Mouse (Mus musculus): ENCODE measurements around the gene Chrne.

The Chrne gene

DNA sequence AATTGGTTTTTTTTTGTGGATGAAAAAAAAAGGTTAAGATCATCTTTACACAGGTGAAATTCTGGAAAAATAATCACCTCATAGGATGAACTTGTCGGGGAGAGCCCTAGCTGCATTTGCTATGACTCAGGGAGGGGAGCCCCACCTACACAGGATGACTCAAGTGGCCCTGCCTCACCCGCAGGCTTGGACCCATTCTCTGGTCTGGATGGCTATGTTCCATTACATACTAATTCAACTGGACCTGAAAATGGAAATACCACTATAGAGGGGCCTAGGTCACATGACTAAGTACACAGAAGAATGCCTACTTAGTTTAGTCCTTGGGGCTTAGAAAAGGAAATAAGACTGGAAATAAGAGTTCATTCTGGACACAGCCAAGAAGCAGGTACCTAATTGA is 32.4 kb upstream of the Chrne start:
- DNase-seq = no peak

- DNase-seq = no peak
Observed at GRCm38 (mm10) chr11:70650322-70651175, 31.5 kb upstream of the Chrne start.

DNA sequence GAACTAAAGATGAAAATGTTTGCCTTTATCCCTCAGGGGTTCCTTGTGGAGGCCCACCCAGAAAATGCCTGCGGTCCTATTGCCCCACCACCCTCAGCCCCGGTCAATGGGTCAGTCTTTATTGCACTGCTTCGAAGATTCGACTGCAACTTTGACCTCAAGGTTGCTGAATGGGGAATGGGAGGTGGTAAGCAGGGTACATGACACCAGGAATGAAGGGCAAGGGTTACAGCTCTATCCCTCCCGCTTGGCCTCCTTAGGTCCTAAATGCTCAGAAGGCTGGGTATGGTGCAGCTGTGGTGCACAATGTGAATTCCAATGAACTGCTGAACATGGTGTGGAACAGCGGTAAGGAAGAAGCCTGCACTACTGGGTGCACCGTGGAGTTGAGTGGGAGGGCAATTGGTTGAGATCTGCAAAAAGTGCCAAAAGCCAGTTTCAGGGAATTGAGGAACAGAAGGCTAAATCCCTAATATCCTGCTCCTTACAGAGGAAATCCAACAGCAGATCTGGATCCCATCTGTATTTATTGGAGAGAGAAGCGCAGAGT is 30.2 kb upstream of the Chrne start:
- no peak for DNase-seq

DNA sequence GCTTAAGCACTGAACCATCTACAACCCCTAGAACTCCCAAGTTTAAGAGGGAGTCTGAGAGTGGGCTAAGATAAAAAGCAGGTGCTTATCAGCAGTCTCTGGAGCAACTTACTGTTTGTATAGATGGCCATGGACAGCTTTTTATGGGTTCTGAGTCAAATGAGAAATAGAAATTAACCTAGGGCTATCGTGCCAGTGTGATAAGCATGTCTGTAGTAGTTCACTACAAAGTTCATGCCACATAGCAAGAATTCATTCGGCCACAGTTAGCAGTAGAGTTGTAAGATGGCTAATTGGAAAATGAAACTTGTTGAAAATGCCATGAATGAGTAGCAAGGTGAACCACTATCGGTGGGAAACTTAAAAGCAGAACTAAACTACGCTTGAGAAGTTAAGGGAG is 29.5 kb upstream of the Chrne start:
- DNase-seq = no peak

DNA sequence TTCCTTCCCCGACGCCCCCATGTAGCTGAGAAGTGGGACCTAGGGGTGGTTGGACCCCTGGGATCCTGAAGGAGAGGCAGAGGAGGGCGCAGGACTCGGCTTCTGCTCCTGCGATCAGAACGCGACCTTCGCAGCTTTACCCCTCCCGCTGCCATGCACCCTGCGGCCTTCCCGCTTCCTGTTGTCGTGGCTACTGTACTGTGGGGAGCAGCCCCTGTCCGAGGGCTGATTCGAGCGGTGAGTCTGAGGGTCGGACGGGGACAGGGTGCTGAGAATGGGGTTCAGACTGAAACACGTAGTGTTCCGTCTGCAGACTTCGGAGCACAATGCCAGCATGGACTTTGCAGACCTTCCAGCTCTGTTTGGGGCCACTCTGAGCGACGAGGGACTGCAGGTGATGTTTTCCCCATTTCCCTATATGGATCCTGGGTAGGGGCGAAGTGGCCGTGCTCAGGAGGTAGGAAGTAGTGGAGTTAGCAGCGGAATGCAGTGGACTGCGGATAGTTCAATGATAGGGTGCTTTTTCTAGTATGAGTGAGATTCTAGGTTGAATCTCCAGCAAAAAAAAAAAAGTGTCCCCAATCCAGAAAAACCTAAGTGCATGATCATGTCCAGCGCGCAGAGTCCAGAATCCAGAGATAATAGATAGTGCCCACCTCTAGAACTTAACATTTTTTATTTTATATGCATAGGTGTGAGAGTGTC is 28.9 kb upstream of the Chrne start:
- peak in 1 of 2 experiments; percentile 28 for DNase-seq

DNA sequence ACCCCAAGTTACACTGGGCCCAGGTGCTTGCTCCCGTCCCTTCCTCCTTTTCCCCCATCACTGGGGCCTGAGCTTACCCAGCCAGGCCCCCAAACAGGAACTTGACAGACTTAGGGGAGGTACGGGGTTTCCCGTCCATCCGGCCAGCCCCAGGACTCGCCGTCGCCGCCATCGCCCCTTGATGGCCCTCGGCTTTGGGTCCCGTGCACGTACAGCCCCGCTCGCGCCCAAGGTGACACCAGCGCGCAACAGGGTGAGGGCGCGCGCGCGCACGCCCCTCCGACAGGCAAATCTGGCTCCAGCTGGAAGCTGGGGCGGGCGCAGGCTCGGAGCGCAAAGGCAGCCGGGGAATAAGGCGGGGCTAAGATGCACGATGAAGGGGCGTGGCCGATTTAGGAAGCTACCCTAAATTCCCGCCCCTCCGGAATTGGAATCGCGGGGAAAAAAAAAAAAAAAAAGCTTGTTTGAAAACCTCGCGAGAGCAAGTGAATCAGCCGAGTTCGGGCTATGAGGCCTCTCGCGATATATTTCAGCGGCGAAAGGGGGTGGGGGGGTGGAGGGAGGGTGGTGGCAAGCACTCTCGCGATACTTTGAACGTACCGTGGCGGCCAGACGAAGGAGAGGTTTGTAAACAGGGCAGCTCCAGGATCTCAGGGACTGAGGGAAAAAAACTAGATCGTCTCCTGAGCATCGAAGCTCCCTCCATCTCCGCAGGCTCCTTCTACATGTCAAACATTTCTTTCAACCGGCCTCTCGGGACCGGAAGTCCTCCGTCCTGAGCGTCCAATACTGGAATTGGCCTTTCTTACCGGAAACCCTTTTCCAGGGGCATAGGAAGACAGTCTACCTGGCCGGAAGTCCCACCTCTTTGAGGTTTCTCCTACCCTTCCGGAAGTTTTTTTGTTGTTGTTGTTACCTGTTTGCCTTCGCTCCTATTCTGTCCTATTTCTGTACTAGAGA is 28.0 kb upstream of the Chrne start, which contains the start of the genes Rnf167 and Slc25a11:
TSS of gene Rnf167 (plus strand) at position 545 of the 960 bp plus-strand sequence.
TSS of gene Slc25a11 (minus strand) at position 789 of the 960 bp plus-strand sequence.
- peak; percentile 97 to 98 for DNase-seq

GRCm38 (mm10) chr11:70646259-70646555 is 27.2 kb upstream of the Chrne start:
- no peak for DNase-seq

DNA sequence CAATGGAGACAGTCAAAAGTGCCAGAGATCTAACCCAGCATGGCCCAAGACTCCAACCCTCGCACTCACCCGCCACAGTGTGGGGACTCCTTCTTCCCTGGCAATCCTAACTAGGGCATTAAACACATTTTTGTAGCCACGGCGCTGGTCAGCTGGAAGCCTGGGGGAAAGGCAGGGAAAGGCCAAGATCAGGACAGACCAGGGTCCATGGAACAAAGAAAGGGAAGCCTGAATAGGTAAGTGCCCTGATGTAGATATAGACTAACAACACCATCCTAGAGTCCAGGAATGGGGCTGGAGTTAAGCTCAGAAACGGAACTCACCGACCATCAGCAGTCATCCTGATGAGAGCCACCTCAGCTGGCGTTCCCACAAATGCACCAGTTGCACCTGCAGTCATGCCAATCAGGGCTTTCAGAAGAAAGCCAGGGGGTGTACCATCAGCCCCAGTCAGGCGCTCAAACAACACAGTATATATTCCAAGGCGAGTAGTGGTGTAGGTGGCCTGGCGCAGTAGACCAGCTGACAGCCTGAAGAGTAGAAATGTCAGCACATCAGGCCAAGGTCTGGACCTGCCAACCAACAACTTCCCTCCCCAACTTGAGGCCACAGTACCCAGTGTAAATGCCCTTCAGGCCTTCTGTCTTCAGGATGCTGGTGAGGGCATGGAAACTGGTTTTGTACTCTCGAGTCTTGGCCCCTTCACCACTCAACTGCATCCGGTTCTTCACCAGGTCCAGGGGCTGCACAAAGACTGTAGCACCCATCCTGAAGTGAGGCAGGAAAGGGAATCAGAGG is 26.6 kb upstream of the Chrne start:
- no peak for DNase-seq

- no peak for DNase-seq
Observed at GRCm38 (mm10) chr11:70644564-70645103, 25.6 kb upstream of the Chrne start.

DNA sequence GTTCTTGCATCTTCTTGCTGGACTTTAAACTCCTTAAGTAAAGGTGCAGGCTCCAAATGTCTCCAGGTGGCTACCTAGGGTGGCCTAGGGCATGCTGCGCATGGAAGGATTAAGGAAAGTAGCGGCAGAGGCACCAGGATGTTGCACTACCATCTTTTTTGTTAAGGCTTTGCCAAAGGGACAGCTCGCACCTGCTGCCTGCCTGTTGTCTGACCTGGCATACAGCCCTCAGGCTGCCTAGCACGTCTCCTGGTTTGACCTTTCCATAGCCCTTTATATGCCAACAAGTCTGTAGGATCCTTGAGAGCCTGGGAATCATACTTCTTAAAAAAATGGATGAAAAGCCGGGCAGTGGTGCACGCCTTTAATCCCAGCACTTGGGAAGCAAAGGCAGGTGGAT is 24.0 kb upstream of the Chrne start:
- no peak for DNase-seq

- DNase-seq = no peak
Observed at GRCm38 (mm10) chr11:70641241-70641640, 22.2 kb upstream of the Chrne start.

GRCm38 (mm10) chr11:70639976-70640375 is 21.0 kb upstream of the Chrne start:
- peak in 1 of 2 experiments; percentile 51 for DNase-seq

- DNase-seq = no peak
Observed at GRCm38 (mm10) chr11:70638714-70639278, 19.8 kb upstream of the Chrne start, which contains the start of gene Gp1ba. Gp1ba (plus strand) TSS chr11:70639122.

DNA sequence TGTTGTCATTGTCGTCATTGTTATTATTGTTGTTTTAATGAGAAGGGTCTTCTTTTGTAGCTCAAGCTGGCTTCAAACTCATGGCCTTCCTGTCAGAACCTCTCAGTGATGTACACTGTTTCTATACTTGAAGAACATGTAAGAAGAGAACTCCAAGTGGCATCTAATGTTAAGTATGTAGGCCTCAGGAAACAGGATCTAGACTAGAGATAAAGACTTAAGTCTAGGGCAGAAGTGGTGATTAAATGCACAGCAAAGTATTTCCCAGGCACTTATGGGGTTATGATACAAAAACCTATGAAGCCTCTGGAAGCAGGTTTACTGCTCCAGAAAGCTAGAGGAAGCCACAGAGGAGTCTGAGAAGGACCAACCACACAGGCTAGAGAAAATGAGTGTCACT is 19.3 kb upstream of the Chrne start:
- DNase-seq = no peak

DNA sequence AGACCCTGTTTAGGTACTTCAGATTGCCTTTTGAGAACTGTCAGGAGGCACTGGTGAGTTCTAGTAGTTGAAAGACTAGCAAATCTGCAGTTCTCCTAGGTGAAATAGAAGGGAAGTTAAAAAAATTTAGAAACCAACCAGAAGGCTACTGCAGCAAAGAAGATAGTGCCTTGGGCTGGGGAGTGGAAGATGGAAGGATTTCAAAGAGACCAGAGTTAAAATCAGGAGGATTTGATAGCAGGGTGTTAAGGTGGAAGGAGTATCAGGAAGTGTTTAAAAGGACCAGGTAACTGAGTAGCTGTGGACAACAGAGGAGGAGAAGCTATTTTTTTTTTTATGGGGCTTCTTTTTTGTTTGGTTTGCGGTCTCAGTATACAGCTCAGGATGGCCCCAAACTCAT is 18.7 kb upstream of the Chrne start:
- DNase-seq = no peak

DNA sequence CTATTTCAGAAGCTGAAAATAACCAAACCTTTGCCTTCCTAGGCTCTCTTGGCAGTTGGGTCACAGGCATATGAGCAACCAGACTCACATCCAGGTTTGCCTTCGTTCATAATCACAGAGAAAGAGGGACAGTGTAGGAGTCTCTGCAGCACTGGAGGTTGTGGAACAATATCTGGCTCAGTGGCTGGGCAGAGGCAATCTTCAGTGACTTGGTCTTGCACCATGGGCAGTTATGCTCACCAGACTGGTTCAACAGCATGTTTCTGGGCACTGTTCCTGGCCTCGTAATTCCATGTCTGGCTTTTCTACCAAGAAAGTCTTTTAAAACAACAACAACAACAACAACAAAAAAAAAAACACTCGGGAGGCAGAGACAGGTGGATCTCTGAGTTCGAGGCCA is 16.6 kb upstream of the Chrne start:
- no peak for DNase-seq

GRCm38 (mm10) chr11:70630129-70630528 is 11.1 kb upstream of the Chrne start:
- no peak for DNase-seq

DNA sequence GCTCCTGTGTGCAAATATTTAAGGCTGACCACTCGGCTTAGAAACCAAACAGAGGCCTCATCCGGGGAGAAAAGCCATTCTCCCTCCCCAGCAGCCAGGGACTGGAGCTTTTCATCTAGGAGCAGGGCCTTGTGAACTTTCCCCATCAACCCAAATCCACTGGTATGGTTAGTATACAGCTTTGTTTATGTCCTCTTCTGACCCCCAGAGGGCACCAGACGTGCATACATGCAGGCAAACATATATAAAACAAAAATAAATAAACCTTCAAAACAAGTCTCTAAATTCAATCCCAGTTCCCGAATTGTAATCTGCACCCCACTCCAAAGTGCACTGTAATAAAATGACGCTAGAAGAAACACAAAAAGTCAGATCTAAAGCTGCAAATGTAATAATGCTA is 10.5 kb upstream of the Chrne start:
- no peak for DNase-seq

- DNase-seq = no peak
Observed at GRCm38 (mm10) chr11:70628431-70628830, 9.4 kb upstream of the Chrne start.

GRCm38 (mm10) chr11:70626877-70627276 is 7.9 kb upstream of the Chrne start:
- DNase-seq = no peak

- DNase-seq = no peak
Observed at GRCm38 (mm10) chr11:70625473-70625872, 6.5 kb upstream of the Chrne start.
